ENCODE assay signal across 10 mouse cellular contexts in the genomic region with DNA sequence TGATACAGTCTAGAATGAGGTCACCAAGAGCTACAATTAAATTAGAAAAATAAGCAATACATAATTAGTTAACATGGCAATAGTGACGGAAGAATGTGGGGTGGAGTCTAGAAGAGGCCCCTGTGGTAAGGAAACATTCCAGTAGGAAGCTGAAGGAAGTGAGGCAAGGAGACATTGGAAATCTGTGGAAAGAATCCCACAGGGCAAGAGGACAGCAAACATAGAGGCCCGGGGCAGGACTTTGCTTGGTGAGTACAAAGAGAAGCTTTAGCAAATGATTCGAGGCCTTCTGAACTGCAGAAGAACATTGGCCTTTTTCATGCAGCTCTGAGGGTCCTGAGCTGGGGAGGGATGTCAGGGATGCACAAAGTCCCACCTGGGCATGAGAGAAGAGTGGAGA. TPM values are rescaled to one million over a fixed set of nuclear protein-coding genes. Genes with fewer than 3 reads are reported as not detected.
DNase-seq lines count a peak whose midpoint lies in the region; ATAC-seq lines count a peak whose summit lies in the region.
"Had no signal": no experiment of that assay in that cellular context is flagged by ENCODE, and none has a peak within 500 bp of the region (broad histone marks: within the 10 kb centered on the region; RNA-seq: fewer than 3 reads in every experiment).

Gene Cacna1a, plus strand, starts transcription at position 166 of the 400 bp plus-strand sequence.

- no peak for DNase-seq in heart, adult 11 months
- DNase-seq in neural tube, embryonic 10.5 days (ENCODE audit: extremely low spot score, low spot score): no peak
- DNase-seq in kidney, postnatal 36 days: peak; percentile 19 to 33
- no peak for DNase-seq in embryo, embryonic 11 days
- no peak for DNase-seq in cerebellum, adult 11-12 months
- DNase-seq: liver, embryonic 13.5 days; right cerebral cortex, adult 18-20 months had no signal

- no peaks in the 10 kb centered on the region for H3K27me3 ChIP-seq in heart, embryonic 14.5 days (ENCODE audit: control insufficient read depth, insufficient read depth, low read length)
- no peaks in the 10 kb centered on the region for H3K27me3 ChIP-seq in neural tube, embryonic 12.5 days (replicated peaks)
- H3K27me3 ChIP-seq in stomach, embryonic 15.5 days (replicated peaks): no peaks in the 10 kb centered on the region
- H3K27me3 ChIP-seq: liver, embryonic 13.5 days had no signal

- no peak within 1 kb of the TSS for H3K4me3 ChIP-seq in heart, embryonic 14.5 days (ENCODE audit: control insufficient read depth in 1 of 2, insufficient read depth in 1 of 2, low read depth in 1 of 2, low read length in 2 of 2)
- H3K4me3 ChIP-seq in neural tube, embryonic 12.5 days: no peak within 1 kb of the TSS
- H3K4me3 ChIP-seq in stomach, embryonic 15.5 days (replicated peaks): no peak within 1 kb of the TSS
- H3K4me3 ChIP-seq: liver, embryonic 13.5 days had no signal

- H3K36me3 ChIP-seq in heart, embryonic 14.5 days (ENCODE audit: control insufficient read depth, insufficient read depth, low read length): no peaks in the 10 kb centered on the region
- H3K36me3 ChIP-seq in neural tube, embryonic 12.5 days: no peaks in the 10 kb centered on the region
- no peaks in the 10 kb centered on the region for H3K36me3 ChIP-seq in stomach, embryonic 15.5 days
- H3K36me3 ChIP-seq: liver, embryonic 13.5 days had no signal

- 0 out of 2 replicates have a peak, but pooled peaks have one; percentile 6 for ATAC-seq in heart, embryonic 14.5 days (ENCODE audit: insufficient number of reproducible peaks, insufficient read depth, low FRiP score, low read depth)
- no peak for ATAC-seq in neural tube, embryonic 12.5 days (ENCODE audit: low FRiP score, low read depth)
- no peak for ATAC-seq in stomach, embryonic 15.5 days (ENCODE audit: insufficient read depth, low FRiP score, low read depth)

- peak within 1 kb of the TSS; percentile 31 to 34; a peak in 2 of 4 replicates for H3K27ac ChIP-seq in heart, embryonic 14.5 days (replicated peaks in 1 of 2; ENCODE audit: control insufficient read depth in 1 of 2, insufficient read depth in 1 of 2, low read depth in 2 of 2, low read length in 2 of 2)
- no peak within 1 kb of the TSS for H3K27ac ChIP-seq in neural tube, embryonic 12.5 days
- peak within 1 kb of the TSS; percentile 68; the same call in 1 of the 2 replicates for H3K27ac ChIP-seq in stomach, embryonic 15.5 days
- H3K27ac ChIP-seq: liver, embryonic 13.5 days had no signal

- H3K4me2 ChIP-seq in heart, embryonic 14.5 days (ENCODE audit: low read length): peak within 1 kb of the TSS; percentile 24; the same call in 1 of the 2 replicates
- H3K4me2 ChIP-seq in neural tube, embryonic 12.5 days (replicated peaks): no peak within 1 kb of the TSS
- H3K4me2 ChIP-seq in stomach, embryonic 15.5 days: no peak within 1 kb of the TSS
- H3K4me2 ChIP-seq: liver, embryonic 13.5 days had no signal

- no peaks in the 10 kb centered on the region for H3K9me3 ChIP-seq in heart, embryonic 14.5 days (ENCODE audit: control insufficient read depth, low read length)
- H3K9me3 ChIP-seq in neural tube, embryonic 12.5 days: no peaks in the 10 kb centered on the region
- H3K9me3 ChIP-seq in stomach, embryonic 15.5 days: no peaks in the 10 kb centered on the region
- H3K9me3 ChIP-seq: liver, embryonic 13.5 days had no signal

- 55% methylated on average over 3 of the region's 3 CpGs for WGBS in heart, embryonic 14.5 days
- 78% methylated on average over 3 of the region's 3 CpGs for WGBS in neural tube, embryonic 12.5 days
- 46% methylated on average over 3 of the region's 3 CpGs for whole genome bisulfite sequencing in stomach, embryonic 15.5 days

- H3K4me1 ChIP-seq in heart, embryonic 14.5 days (ENCODE audit: control insufficient read depth in 2 of 2, insufficient read depth in 2 of 2, low read length in 2 of 2): peaks cover 7 to 8% of the 10 kb centered on the region in 2 experiments
- H3K4me1 ChIP-seq in neural tube, embryonic 12.5 days: no peaks in the 10 kb centered on the region
- H3K4me1 ChIP-seq in stomach, embryonic 15.5 days: peaks cover 7% of the 10 kb centered on the region
- H3K4me1 ChIP-seq: liver, embryonic 13.5 days had no signal

- no peak within 1 kb of the TSS for H3K9ac ChIP-seq in heart, embryonic 14.5 days (ENCODE audit: low read length)
- H3K9ac ChIP-seq in neural tube, embryonic 12.5 days: no peak within 1 kb of the TSS
- H3K9ac ChIP-seq in stomach, embryonic 15.5 days: no peak within 1 kb of the TSS
- H3K9ac ChIP-seq: liver, embryonic 13.5 days had no signal

RNA-seq across cellular contexts. Expression of gene Cacna1a, which starts in this region (rescaled TPM):
- 8.4 and 9.7 TPM in 2 replicates for polyA plus RNA-seq in heart, embryonic 14.5 days (2014; fragmentation: Nextera tagmentation; extraction: Ambion mirVana)
- 19.6 and 20.5 TPM in 2 replicates for polyA plus RNA-seq in neural tube, embryonic 12.5 days (2016; fragmentation: Nextera tagmentation; extraction: Ambion mirVana)
- 4.1 and 5.3 TPM in 2 replicates for polyA plus RNA-seq in stomach, embryonic 15.5 days (2015; fragmentation: Nextera tagmentation; extraction: Ambion mirVana)

Comparison
In these comparisons a context has a peak if more than half of its experiments do, and no peak if none do; other contexts are left out.
1. DNase-seq: peak in kidney, postnatal 36 days (2 of 2); none in heart, adult 11 months (single experiment), neural tube, embryonic 10.5 days (single experiment), embryo, embryonic 11 days (single experiment) and cerebellum, adult 11-12 months (single experiment).